Mouse (Mus musculus): ENCODE measurements around the gene Dnajc30. TPM values are rescaled to one million over a fixed set of nuclear protein-coding genes. Genes with fewer than 3 reads are reported as not detected.
"Not testable (repeated sequence)": the region's sequence is repeated elsewhere in the genome, so short reads cannot be mapped to it uniquely, and the experiment has no call there.

Dnajc30 gene
- total RNA-seq, 2 experiments from 2014 or later: 27.4 to 30.1 TPM

GRCm38 (mm10) chr5:135053356-135053755 is 10.6 kb upstream of the Dnajc30 start:
- DNase-seq: no peak
- intact Hi-C loops (cut with DNase I): no loop called here

GRCm38 (mm10) chr5:135064382-135064766 is 372 bp downstream of the Dnajc30 start:
- intact Hi-C loops (cut with DNase I): no loop called here
- DNase-seq: no peak

- DNase-seq; intact Hi-C loops (cut with DNase I): not testable (repeated sequence)
Observed at GRCm38 (mm10) chr5:135064909-135065446, 976 bp downstream of the Dnajc30 start, which contains the start of gene Bud23. Gene Bud23, minus strand, starts transcription at chr5:135064959.

- intact Hi-C loops (cut with DNase I): no loop called here
Observed at GRCm38 (mm10) chr5:135066008-135066407, 2.0 kb downstream of the Dnajc30 start.

GRCm38 (mm10) chr5:135070448-135070847 is 6.4 kb downstream of the Dnajc30 start:
- intact Hi-C loops (cut with DNase I): no loop called here
- no peak for DNase-seq

More at GRCm38 (mm10) chr5:135066008-135066407, 2.0 kb downstream of the Dnajc30 start:
- no peak for DNase-seq

- intact Hi-C loops (cut with DNase I): no loop called here
- no peak for DNase-seq
Observed at GRCm38 (mm10) chr5:135072061-135072460, 8.1 kb downstream of the Dnajc30 start.

GRCm38 (mm10) chr5:135072720-135073119 is 8.7 kb downstream of the Dnajc30 start:
- intact Hi-C loops (cut with DNase I): no loop called here
- DNase-seq: no peak

- intact Hi-C loops (cut with DNase I): no loop called here
- DNase-seq: peak; percentile 30
Observed at GRCm38 (mm10) chr5:135073349-135074150, 9.5 kb downstream of the Dnajc30 start.

- intact Hi-C loops (cut with DNase I): no loop called here
- DNase-seq: no peak
Observed at GRCm38 (mm10) chr5:135075655-135076054, 11.7 kb downstream of the Dnajc30 start.

GRCm38 (mm10) chr5:135076368-135076767 is 12.4 kb downstream of the Dnajc30 start:
- intact Hi-C loops (cut with DNase I): no loop called here
- DNase-seq: no peak

- intact Hi-C loops (cut with DNase I): no loop called here
- peak; percentile 78 for DNase-seq
Observed at GRCm38 (mm10) chr5:135076931-135077505, 13.0 kb downstream of the Dnajc30 start.

- intact Hi-C loops (cut with DNase I): no loop called here
- peak; percentile 97 for DNase-seq
Observed at GRCm38 (mm10) chr5:135077564-135078481, 13.8 kb downstream of the Dnajc30 start, which contains the start of gene Vps37d. Gene Vps37d, minus strand, starts transcription at chr5:135078266.

- intact Hi-C loops (cut with DNase I): no loop called here
- DNase-seq: peak; percentile 77
Observed at GRCm38 (mm10) chr5:135078482-135078810, 14.4 kb downstream of the Dnajc30 start.

- DNase-seq: no peak
- intact Hi-C loops (cut with DNase I): no loop called here
Observed at GRCm38 (mm10) chr5:135079578-135079977, 15.6 kb downstream of the Dnajc30 start.

GRCm38 (mm10) chr5:135080539-135080938 is 16.5 kb downstream of the Dnajc30 start:
- intact Hi-C loops (cut with DNase I): no loop called here
- DNase-seq: no peak

GRCm38 (mm10) chr5:135086871-135087270 is 22.9 kb downstream of the Dnajc30 start:
- DNase-seq: no peak
- intact Hi-C loops (cut with DNase I): no loop called here

- intact Hi-C loops (cut with DNase I): no loop called here
Observed at GRCm38 (mm10) chr5:135089653-135090052, 25.7 kb downstream of the Dnajc30 start, which contains the start of gene Mlxipl. Gene Mlxipl, plus strand, starts transcription at chr5:135089890.

GRCm38 (mm10) chr5:135100981-135101380 is 37.0 kb downstream of the Dnajc30 start:
- intact Hi-C loops (cut with DNase I): no loop called here
- DNase-seq: no peak

More at GRCm38 (mm10) chr5:135089653-135090052, 25.7 kb downstream of the Dnajc30 start, which contains the start of gene Mlxipl:
- DNase-seq: no peak

- DNase-seq: no peak
- intact Hi-C loops (cut with DNase I): no loop called here
Observed at GRCm38 (mm10) chr5:135103999-135104660, 40.1 kb downstream of the Dnajc30 start.

GRCm38 (mm10) chr5:135106758-135107256 is 42.8 kb downstream of the Dnajc30 start:
- DNase-seq: peak; percentile 85
- intact Hi-C loops (cut with DNase I): no loop called here
